ENCODE assay signal across 21 mouse cellular contexts in the genomic region with DNA sequence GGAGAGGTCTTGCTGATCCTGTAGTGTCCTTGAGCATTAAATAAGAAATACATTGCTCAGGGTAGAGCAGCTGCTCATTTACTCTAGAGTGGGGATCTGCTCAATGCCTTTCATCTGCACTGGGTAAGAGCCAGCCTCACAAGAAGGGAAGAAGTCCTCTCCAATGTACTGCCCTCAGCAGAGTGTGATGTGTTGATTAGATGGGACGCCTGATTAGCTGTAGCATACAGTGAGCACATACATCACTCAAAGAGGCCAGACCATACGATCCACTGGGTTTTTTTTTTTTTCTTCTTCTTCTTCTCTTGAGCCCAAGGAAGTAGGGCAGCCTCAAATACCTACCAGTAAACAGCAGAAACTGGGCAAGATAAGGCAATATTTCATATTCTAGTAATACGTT.
DNase-seq lines count a peak whose midpoint lies in the region; ATAC-seq and TF ChIP-seq lines count a peak whose summit lies in the region.
"Had no signal": no experiment of that assay in that cellular context is flagged by ENCODE, and none has a peak within 500 bp of the region (broad histone marks: within the 10 kb centered on the region; RNA-seq: fewer than 3 reads in every experiment).

No protein-coding gene starts in this region.

- no peaks in the 10 kb centered on the region for H3K79me2 ChIP-seq in MEL (ENCODE audit: control insufficient read depth, insufficient read depth, low read length, poor library complexity)

- no peak overlapping the region for H3K27ac ChIP-seq in lung, embryonic 15.5 days
- no peak overlapping the region for H3K27ac ChIP-seq in MEL (ENCODE audit: control insufficient read depth, low read depth, low read length)
- H3K27ac ChIP-seq in forebrain, embryonic 11.5 days (ENCODE audit: low read depth, low read length): no peak overlapping the region
- H3K27ac ChIP-seq: embryonic facial prominence, embryonic 13.5 days; embryonic facial prominence, embryonic 15.5 days; forebrain, embryonic 12.5 days had no signal

- no peaks in the 10 kb centered on the region for H3K36me3 ChIP-seq in lung, embryonic 15.5 days
- peaks cover 0 to 3% of the 10 kb centered on the region in 2 experiments; a peak in 2 of 4 replicates for H3K36me3 ChIP-seq in MEL (ENCODE audit: control insufficient read depth in 1 of 2, insufficient read depth in 2 of 2, low read length in 2 of 2)
- no peaks in the 10 kb centered on the region for H3K36me3 ChIP-seq in forebrain, embryonic 11.5 days (ENCODE audit: control insufficient read depth, insufficient read depth, low read length)
- H3K36me3 ChIP-seq: embryonic facial prominence, embryonic 13.5 days; embryonic facial prominence, embryonic 15.5 days; forebrain, embryonic 12.5 days had no signal

- H3K4me1 ChIP-seq in lung, embryonic 15.5 days: 0 out of 2 replicates have a peak, but pooled peaks cover 3% of the 10 kb centered on the region
- H3K4me1 ChIP-seq in MEL (ENCODE audit: control insufficient read depth in 1 of 2, insufficient read depth in 2 of 2, low read length in 2 of 2): peaks cover 4 to 6% of the 10 kb centered on the region in 2 experiments; a peak in 1 of 4 replicates
- no peaks in the 10 kb centered on the region for H3K4me1 ChIP-seq in forebrain, embryonic 11.5 days (replicated peaks; ENCODE audit: control insufficient read depth, insufficient read depth, low read length)
- H3K4me1 ChIP-seq: forebrain, embryonic 12.5 days had no signal

- H3K9ac ChIP-seq in lung, embryonic 15.5 days: no peak overlapping the region
- H3K9ac ChIP-seq in MEL (ENCODE audit: control insufficient read depth, low read depth, low read length, poor library complexity, severe bottlenecking): no peak overlapping the region
- no peak overlapping the region for H3K9ac ChIP-seq in forebrain, embryonic 11.5 days (ENCODE audit: low read length)
- H3K9ac ChIP-seq: embryonic facial prominence, embryonic 13.5 days; embryonic facial prominence, embryonic 15.5 days; forebrain, embryonic 12.5 days had no signal

- TF ChIP-seq POLR2A in MEL (IDR thresholded peaks at IDR 0.05; ENCODE audit: control insufficient read depth in 1 of 2, insufficient read depth in 1 of 2, low read depth in 1 of 2, low read length in 2 of 2, poor library complexity in 1 of 2): no peak

- no peak for DNase-seq in lung, postnatal 4 days
- DNase-seq in MEL (ENCODE audit: low read depth, low spot score): peak; percentile 21
- DNase-seq in cerebellum, adult 18-20 months: no peak
- no peak for DNase-seq in forebrain, embryonic 11.5 days (ENCODE audit: low spot score)
- DNase-seq in adrenal gland, postnatal 10 days: no peak
- DNase-seq: adrenal gland, adult 2 months; adrenal gland, postnatal 14 days; adrenal gland, postnatal 36 days; cerebellum, adult 11-12 months; cerebellum, adult 8-10 months; cerebellum, adult 9-11 months; cerebellum, postnatal 14 days; cerebellum, postnatal 36 days; embryo, embryonic 11 days had no signal

- no peaks in the 10 kb centered on the region for H3K27me3 ChIP-seq in lung, embryonic 15.5 days
- H3K27me3 ChIP-seq in MEL (ENCODE audit: control insufficient read depth in 1 of 2, insufficient read depth in 2 of 2, low read length in 2 of 2): no peaks in the 10 kb centered on the region
- no peaks in the 10 kb centered on the region for H3K27me3 ChIP-seq in forebrain, embryonic 11.5 days (ENCODE audit: control insufficient read depth, insufficient read depth, low read length)
- H3K27me3 ChIP-seq: embryonic facial prominence, embryonic 13.5 days; embryonic facial prominence, embryonic 15.5 days; forebrain, embryonic 12.5 days had no signal

- no peak overlapping the region for H3K4me2 ChIP-seq in lung, embryonic 15.5 days
- H3K4me2 ChIP-seq in forebrain, embryonic 11.5 days (ENCODE audit: low read depth, low read length, severe bottlenecking): no peak overlapping the region
- H3K4me2 ChIP-seq: embryonic facial prominence, embryonic 13.5 days; embryonic facial prominence, embryonic 15.5 days; forebrain, embryonic 12.5 days had no signal

- TF ChIP-seq RAD21 in MEL (IDR thresholded peaks at IDR 0.05; ENCODE audit: low read depth, low read length): no peak

- no peaks in the 10 kb centered on the region for H3K9me3 ChIP-seq in lung, embryonic 15.5 days
- H3K9me3 ChIP-seq in MEL (replicated peaks; ENCODE audit: insufficient read depth, low read length): no peaks in the 10 kb centered on the region
- no peaks in the 10 kb centered on the region for H3K9me3 ChIP-seq in forebrain, embryonic 11.5 days (ENCODE audit: control insufficient read depth, low read length)
- H3K9me3 ChIP-seq: embryonic facial prominence, embryonic 13.5 days; embryonic facial prominence, embryonic 15.5 days; forebrain, embryonic 12.5 days had no signal

- ATAC-seq in lung, embryonic 15.5 days (ENCODE audit: borderline replicate concordance, extremely low read depth, low FRiP score, low TSS enrichment): peak; percentile 49; the same call in 1 of the 2 replicates
- ATAC-seq in megakaryocyte progenitor cell, adult 5-6 weeks (replicated peaks; ENCODE audit: poor library complexity): peak; percentile 50; the same call in 1 of the 2 replicates
- no peak for ATAC-seq in forebrain, embryonic 11.5 days (replicated peaks; ENCODE audit: low FRiP score)
- ATAC-seq: forebrain, embryonic 14.5 days; forebrain, embryonic 16.5 days had no signal

- no peak for TF ChIP-seq EP300 in MEL (IDR thresholded peaks at IDR 0.05; ENCODE audit: low read depth in 1 of 2, low read length in 2 of 2)

- no peak overlapping the region for H3K4me3 ChIP-seq in lung, embryonic 15.5 days
- H3K4me3 ChIP-seq in MEL (ENCODE audit: control insufficient read depth in 1 of 2, insufficient read depth in 1 of 2, low read depth in 2 of 2, low read length in 2 of 2): no peak overlapping the region
- no peak overlapping the region for H3K4me3 ChIP-seq in forebrain, embryonic 11.5 days (ENCODE audit: low read depth, low read length)
- H3K4me3 ChIP-seq: embryonic facial prominence, embryonic 13.5 days; embryonic facial prominence, embryonic 15.5 days; forebrain, embryonic 12.5 days had no signal

- WGBS in lung, embryonic 15.5 days: 68% methylated on average over 3 of the region's 3 CpGs
- 92% methylated on average over 3 of the region's 3 CpGs for WGBS in forebrain, embryonic 11.5 days

- TF ChIP-seq CTCF in MEL (IDR thresholded peaks at IDR 0.05 in 2 of 3, conservative IDR thresholded peaks at IDR 0.05 in 1 of 3; ENCODE audit: control insufficient read depth in 1 of 3, insufficient read depth in 1 of 3, low read depth in 2 of 3, low read length in 3 of 3, poor library complexity in 1 of 3, severe bottlenecking in 1 of 3): no peak

TF ChIP-seq in MEL, 35 proteins besides CTCF, POLR2A, EP300 and RAD21:
- TF ChIP-seq TAL1 (IDR thresholded peaks at IDR 0.05; ENCODE audit: low read length): no peak
- TF ChIP-seq MAFK (IDR thresholded peaks at IDR 0.05; ENCODE audit: borderline replicate concordance, low read depth, low read length): no peak
- no peak for TF ChIP-seq RCOR1 (IDR thresholded peaks at IDR 0.05; ENCODE audit: low read depth, low read length)
- TF ChIP-seq MYB (IDR thresholded peaks at IDR 0.05; ENCODE audit: low read depth, low read length): no peak
- peak; percentile 77 for TF ChIP-seq ZNF384 (IDR thresholded peaks at IDR 0.05; ENCODE audit: low read depth, low read length)
- TF ChIP-seq GATA1 (IDR thresholded peaks at IDR 0.05; ENCODE audit: low read depth, low read length): peak; percentile 48; the same call in 1 of the 2 replicates
- no peak for TF ChIP-seq USF1 (IDR thresholded peaks at IDR 0.05; ENCODE audit: low read depth, low read length)
- no peak for TF ChIP-seq ELF1 (IDR thresholded peaks at IDR 0.05; ENCODE audit: low read depth, low read length)
